Mouse (Mus musculus) layer of hippocampus, adult 11-12 months (tissue): ENCODE measurements at regions not wholly inside any gene's neighbourhood (a gene's known extent, or its start where the extent isn't known, plus 50 kb on each side); places are given as distances from the start of the nearest gene placed in this dataset.

Experiments used
- DNase-seq: peaks from one replicate; pipeline ENCODE4 v3.0.0; 2022; ENCODE audit warnings: low spot score

DNA sequence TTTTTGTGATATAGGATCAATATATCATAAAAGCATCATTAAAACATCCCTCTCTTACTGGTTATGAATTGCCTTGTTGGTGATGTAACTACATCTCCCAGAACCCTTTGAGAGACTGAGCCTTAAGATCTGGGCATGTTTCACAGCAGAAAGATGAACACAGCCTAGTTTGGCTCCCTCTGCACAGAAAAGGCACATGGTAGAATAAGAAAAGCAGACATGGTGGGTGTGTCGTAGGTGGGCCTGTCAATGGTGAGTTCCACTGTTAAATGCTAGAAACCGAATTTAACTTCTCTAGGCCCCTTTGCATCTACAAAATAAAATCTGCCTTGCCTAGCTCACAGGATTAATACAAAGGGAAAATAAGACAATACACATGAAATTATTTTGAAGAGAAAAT lies 343.3 kb upstream of the Smarca2 start:
- no peak for DNase-seq

DNA sequence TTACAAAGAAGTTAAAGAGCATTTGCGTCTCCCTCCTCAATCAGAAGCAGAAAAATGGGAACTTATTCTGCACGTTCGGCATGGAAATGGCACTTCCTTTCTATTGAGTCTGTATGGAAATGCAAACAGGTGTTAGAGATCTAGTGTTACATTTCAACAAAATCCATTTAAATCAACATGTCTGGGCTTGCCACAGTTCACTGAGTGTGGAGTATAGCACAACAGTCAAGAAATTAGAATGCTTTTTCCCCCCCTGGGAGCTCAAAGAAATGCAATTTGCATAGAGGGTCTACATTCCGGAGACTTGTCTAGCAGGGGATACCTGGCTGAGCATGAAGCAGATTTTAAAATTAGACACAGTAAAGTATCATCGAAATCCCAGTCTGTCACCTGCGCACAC lies 308.5 kb upstream of the Smarca2 start:
- DNase-seq, result no peak

DNA sequence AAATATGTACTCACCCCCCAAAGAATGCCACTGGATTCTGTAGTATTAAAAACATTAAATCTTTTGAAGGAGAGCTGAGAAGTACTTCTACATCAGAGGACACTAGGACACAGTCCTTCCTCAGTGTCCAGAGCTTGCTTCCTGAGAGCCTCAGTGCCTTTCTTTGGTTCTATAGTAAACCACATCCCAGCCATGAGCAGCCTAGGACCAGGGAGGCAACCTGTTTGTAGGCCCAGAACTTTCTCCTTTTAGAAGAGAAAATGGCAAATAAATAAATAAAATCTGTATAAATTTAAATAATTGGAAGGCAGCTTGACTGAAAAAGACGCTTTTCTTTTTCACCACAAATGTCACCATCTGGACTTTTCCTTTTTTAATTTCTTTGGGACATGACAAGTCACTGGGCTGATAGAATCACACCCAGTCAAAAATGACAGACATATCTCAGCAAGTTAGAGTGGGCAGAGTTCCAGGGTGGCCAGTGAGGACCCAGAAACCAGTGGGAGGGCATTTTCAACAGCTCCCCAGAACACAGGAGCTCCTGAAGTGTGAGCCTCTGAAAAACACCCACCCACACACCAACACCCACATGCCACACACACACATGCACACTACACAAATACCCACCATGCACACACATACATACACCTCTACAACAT lies 296.2 kb upstream of the Smarca2 start:
- DNase-seq, result peak; percentile 17

DNA sequence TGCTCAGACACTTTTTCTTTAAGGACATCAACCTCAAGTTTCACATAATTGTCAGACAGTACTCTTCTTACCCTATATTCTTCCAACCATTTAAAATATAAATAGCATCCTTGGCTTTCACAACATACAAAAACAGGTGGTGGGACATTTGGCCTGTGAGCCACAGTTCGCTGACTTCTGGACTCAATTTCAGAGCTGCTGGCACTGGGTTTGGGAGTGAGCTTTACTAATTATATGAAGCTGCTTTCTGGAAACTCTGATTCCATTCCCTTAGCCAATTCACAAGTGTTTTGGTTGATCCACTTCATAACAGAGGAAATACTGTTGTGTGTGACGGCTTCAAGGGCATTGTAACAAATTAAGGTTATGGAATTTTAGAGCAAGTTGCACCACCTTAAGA lies 285.9 kb upstream of the Smarca2 start:
- no peak for DNase-seq

DNA sequence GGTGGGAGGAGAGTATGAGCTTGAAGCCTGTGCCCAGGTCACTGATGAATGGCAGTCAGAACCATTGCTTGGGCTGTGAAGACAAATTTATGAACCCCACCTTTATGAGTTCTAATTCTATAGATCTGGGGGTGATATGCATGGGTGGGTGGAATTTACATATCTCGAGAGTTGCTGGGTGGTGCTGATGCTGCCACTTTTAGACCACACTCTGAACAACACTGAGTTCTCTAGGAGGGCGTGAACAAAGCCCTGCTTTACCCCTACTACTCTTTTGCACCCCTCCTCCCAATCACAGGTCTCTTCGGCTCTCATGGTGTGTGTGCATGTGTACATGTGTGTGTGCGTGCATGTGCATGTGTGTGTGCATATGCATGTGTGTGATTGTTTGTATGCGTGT lies 281.2 kb upstream of the Smarca2 start:
- no peak for DNase-seq

DNA sequence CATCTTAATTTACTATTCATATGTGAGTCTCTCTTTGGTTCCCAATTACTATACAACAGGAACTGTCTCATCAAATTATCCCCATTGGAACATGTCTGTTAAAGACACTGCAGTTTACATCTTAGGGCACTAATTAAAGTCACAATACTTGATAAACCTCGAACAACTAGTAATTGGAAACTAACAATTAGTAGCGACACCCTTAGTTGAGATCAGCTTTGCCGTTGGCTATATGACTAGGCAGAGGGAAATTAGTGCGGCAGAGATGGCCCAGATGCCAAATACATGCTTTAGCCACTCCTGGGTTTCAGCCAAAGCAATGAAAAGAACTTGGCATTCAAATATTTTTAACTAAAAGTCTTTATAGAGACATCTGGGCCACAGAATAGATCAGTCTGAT lies 265.7 kb upstream of the Smarca2 start:
- DNase-seq, result no peak

DNA sequence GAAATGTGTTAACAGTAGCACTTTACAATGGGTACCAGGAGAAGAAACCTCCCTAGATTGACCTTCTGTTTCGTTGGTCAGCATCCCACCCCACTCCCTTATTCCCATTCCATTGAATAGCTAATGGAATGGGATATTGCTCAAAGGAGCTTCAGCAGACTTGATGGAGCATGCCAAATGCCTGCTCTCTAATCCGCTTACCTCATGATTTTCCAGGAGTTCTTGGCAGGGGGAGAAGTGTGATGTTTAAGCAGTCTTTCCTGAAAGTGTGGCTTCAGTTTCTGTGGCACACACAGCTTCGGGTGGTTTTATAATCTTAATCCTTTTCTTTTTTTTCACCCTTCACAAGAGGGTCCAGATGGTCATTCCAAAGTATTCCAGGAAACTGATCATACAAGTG lies 264.7 kb upstream of the Smarca2 start:
- DNase-seq, result no peak

DNA sequence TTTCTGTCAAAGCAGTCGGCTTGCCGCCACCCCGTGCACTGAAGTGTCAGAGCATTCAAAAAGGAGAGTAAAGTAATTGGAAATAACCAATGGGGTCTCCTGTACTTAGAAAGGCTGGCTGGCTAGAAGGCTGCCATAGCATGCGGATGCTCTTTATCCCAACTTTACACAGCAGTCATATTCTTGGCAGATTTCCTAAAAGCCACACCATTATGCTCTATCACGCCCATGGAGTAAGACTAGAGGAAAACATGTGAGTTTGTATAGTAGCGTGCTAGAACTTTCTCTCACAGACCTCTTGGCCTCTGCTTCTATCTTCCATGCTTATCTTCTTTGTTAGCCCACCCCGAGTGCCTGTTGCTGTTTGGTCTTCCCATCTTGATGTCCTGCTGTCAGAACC lies 249.8 kb upstream of the Smarca2 start:
- DNase-seq, result no peak

DNA sequence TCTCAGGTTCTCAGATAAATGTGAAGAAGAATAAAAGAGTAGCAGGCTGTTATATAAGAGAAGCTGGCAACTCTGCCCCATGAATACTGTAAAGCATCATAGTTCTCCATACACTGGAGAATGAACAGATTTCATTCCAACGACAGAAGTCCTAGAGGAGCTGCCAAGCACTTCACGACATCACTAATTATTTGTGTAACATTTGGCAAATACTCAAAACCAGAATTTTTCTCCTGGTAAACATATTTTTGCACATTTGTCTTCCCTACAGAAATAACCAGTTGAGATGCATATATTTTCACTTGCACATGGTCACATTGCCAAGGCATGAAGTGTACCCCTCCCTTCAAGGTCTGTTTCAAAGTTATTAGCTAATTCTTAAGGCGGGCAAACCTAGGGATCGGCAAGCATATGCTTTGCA lies 220.9 kb upstream of the Smarca2 start:
- DNase-seq, result peak; percentile 14

DNA sequence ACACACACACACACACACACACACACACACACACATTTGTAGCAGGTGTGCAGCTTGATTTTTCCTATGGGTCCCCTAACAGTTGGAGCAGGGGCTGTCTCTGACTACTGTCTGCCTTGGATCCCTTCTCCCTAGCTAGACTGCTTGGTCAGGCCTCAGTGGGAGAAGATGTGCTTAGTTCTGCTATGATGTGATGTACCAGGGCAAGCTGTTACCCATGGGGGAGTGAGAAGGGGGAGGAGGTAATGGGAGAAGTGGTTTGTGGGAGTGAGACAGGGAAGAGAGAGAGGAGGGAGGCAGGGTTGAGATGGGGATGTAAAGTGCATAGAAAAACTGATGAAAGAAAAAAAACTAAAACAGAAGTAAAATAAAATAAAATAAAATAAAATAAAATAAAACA lies 218.8 kb upstream of the Smarca2 start:
- DNase-seq, result no peak

DNA sequence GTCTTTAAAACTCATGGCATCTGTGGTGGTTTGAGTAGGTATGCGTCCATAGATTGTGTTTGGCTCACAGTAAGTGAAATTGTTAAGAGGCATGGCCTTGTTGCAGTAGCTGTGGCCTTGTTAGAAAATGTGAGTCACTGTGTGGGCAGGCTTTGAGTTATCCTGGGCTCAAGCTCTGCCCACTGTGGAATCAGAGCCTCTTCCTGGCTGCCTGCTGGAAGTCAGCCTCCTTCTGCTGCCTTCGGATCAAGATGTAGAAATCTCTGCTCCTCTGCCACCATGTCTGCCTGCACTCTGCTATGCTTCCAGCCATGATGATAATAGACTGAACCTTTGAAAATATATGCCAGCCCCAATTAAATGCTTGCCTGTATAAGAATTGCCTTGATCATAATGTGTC lies 192.2 kb upstream of the Smarca2 start:
- no peak for DNase-seq

DNA sequence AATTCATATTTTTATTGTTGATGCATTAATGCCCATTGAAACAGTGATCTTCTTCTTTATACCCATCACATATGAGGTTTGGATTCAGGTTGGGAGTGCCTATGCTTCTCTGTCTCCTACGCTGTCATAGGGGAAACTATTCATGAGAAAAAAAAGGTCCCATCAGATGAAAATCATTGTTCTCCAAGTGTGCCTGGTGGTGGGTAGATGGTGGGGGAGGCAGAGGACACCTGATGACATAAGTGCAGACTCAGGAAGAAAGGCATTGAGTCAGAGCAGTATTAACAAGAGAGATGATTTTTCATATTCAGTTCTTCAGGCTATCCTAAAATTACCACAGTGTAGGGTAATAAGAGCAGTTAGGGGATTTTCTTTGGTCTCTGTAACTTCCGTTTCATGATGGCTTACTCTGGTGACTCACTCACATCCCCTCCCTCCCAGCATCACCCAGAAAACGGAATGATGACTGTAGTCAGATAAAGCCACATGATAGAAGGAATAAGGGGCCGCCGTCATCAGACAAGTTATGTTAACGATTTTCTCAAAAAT lies 190.3 kb upstream of the Smarca2 start:
- DNase-seq, result no peak

DNA sequence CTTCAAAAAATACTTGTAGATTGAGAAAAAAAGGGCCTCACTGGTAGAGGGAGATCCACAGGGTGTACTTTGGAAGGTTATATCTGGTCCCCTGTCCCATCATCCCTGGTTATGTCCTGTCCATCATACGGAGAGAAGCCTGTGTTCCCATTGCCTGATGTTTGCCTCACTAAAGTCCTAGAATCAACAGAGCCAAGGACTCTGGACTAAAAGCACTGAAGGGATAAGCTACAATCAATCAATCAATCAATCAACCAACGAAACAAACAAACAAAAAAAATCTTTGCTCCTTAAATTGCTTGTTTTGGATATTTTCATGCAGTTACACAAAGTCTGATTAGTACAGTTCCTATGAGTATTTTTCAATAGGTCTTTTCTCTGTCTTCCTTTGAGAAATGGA lies 185.1 kb upstream of the Smarca2 start:
- no peak for DNase-seq

DNA sequence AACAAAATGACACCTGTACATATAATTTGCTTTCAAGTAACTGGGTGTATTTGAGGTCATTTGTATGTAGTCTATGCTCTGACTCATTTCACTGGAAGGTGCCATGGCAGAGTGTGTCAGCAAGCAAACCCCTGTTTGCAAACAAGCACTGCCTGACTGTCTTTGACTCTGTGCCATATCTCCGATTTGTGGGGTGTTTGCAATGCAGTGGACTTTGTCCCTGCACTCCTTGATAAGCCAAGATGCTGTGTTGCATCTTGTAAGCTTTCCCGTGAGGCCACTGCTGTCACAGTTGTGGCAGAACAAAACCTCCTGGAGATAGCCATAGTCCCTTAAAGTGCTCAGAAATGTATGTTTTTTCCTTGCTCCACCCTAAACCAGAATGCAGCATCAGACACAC lies 165.7 kb upstream of the Smarca2 start:
- no peak for DNase-seq

DNA sequence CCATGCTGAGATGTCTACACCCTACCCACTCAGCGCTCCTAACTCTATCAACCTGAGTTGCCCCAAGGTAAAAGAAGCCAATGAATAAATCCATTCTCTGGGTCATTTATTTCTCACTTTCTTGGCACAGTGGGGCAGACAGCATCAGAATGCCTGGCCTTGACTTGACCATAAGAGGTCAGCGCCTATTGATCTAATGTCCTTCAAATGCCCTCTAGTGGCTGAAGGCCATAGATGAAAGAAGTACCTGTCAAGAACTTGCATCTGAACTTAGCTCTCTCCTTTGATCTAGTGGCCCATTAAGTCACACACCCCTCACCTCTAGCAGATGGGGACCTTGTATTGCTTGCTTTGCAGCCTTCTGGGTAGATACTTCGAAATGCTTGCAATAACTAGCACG lies 159.5 kb upstream of the Smarca2 start:
- DNase-seq, result no peak

DNA sequence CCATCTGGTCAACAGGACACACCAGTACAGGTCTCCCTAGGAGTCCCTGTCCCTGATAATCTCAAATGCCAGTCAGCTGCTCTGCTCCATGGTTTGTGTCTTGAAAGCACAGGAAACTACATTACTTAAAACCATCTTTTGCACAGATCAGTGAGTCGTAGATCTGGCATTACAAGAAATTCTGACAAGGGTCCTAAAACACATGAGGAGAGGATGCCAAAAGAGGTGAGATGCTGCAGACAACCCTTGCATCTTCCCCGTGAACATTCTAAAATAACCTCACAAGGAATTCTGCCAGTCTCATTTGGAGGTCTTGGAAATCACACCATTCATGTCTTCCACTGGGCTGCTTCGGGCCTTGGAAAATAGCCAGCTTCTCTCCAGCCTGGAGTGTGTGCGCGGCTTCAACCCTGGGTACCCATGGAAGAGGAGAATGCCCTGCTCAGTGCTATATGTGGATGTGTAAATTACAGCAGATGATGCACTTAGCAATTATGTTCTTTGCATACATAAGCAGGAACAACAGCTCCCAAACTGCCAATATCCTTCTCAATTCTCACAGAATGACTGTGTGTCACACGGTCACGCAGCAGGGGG lies 157.3 kb upstream of the Smarca2 start:
- DNase-seq, result no peak

DNA sequence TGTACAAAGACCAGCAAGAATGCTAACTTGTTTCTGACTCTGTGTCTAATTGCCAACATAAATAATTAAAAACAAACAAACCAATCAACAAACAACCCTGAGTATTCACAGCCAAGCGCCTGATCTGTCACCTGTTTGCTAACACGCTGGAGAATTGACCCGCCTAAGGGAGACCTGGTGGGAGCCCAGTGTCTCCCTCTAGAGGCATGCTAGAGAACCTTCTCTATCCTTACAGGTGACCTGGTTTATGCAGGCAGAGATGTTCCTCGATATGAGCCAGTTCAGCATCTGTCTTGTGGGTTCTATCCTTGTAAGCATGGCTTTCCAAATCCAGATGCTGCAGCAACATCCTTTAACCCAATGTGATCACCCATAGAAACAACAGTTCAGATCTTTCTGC lies 143.1 kb upstream of the Smarca2 start:
- DNase-seq, result no peak

DNA sequence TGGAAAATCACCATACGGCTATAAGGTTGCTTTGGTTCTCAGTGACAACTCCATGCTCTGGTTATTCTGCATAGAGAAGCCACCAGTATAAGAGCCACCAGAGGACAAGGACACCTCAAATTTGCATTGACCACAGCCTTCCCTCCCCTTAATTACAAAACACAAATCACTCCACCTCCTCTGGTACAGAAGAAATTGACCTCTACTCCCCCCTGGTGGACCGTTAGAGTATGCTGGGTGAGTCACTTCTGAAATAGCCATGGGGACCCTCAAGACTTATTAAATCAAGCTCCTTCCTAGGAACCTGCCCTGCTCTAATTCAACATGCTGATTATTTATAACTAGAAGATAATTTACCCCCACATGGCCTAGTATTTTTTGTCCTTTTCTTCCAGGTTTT lies 139.6 kb upstream of the Smarca2 start:
- no peak for DNase-seq

DNA sequence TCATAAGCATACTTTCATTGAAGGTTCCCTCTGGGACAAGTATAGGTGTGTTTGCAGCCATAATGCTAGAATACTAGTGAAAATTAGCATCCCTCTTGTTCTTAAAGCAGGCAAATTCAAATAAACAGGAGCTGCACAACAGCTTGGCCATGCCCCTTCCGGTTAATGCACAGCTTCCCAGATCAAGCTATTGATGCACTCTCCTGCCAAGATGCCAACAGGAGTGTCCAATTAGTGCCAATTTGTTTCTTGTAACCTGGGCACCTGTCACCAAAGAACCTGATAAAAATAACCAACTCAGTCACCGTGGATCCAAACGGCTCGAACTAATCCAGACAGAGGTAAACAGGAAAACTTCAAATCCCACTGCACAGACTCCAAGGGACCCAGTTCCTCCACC lies 138.6 kb upstream of the Smarca2 start:
- no peak for DNase-seq

DNA sequence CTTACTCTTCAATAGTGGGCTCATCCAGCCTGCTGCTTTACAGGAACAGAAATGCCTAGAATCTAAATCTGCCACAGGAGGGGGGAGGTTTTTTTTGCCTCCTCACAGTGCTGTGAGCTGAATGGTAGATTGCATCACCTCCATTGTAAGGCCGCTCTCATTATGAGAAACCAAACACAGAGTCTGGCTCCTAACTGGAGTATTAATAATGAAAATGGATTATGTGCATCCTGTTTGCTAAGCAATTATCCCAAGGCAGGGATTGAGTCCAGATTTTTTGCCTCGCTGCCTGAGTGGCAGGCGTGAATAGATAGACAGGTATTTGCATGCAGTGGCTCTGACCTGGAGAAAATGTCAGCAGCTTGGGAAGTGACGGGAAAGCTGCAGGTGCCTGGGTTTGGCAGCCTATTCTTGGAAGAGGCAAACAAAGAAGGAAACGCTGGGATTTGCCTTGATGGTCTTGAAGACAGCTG lies 137.6 kb upstream of the Smarca2 start:
- DNase-seq, result no peak

DNA sequence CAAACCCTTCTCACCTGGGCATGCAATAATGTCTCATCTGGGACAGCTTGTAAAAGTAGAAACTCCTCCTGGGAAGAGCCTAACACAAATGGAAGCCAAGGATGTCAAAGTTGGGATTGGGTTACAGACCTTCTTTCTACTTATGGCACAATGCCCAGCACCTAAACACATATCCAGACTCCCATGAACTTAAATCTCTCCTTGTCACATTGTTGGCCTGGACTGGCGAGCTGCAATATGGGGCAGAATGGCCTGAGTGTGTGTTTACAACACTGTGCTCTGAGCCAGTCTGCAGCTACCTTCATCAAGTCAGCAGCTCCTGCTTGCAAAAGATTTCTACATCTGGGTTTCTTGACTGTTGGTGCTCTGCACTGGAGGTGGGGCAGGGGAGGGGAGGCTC lies 132.2 kb upstream of the Smarca2 start:
- DNase-seq, result no peak

DNA sequence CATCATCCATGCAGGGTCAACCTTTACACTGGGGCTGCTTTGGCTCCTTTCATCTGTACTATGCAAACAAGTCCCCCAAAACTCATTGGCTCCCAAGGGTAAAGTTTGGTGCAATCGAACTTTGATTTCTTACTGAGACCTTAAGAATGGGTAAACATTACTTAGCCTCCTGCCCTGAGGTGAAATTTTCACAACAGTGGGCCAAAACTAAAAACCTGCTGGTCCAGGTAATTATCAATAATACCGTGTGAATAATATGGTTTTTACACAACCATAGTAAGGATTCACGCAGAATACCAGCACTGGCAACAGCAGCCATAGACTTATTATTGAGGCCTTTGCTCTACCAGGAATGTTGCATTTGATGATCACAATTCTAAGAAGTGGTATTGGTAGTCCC lies 131.6 kb upstream of the Smarca2 start:
- DNase-seq, result no peak

DNA sequence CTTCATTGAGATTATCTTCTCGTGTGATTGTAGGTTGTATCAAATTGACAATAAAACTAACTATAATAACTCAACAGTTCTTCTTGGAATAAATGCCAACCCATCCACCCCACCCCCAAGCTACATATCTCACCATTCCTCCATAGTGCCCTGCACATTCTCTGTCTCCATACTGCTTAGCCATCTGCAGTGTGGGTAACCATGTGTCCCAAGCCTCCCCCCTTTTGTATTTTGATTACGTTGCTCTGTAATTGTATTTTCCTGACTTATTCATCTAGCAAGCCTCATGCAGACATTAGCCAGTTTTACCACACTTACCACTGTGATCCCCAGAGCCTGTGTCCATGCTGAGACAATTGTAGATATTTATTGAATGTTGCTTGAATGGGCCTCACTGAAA lies 129.7 kb upstream of the Smarca2 start:
- DNase-seq, result no peak

DNA sequence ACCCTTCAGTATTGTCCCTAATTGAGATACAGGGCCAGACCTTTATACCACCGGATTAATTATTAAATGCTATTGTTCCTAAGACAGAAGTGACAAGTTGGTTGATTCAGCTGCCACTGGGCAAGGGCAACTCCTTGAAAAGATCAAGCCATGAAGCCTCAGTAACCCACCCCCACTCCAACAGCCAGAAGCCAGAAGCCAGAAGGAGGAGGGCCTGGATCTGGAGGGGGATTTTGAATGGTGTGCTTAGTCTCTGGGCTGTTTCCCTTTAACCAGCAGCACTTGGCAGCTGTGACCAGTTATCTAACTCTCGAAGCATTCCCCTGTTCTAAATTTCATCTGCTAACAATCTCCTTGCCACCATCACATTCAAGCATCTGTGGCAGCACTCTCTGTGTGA lies 129.1 kb upstream of the Smarca2 start:
- peak; percentile 6 for DNase-seq
